Mouse (Mus musculus) limb, embryonic 14.5 days (tissue): Measurements from ENCODE around the gene Asb7. TPM values are rescaled to one million over a fixed set of nuclear protein-coding genes. Genes with fewer than 3 reads are reported as not detected.

Source experiments
- ATAC-seq: fragments of 200-750 bp; cut with Nextera tagmentation; 2 replicates; pipeline ENCODE4 v1.8.0; 2017; ENCODE audit warnings: low read depth, moderate number of reproducible peaks, moderate TSS enrichment; ENCODE audit not compliant: low FRiP score
- DNase-seq: peaks from one replicate; pipeline ENCODE4 v3.0.0-alpha.2; 2015; ENCODE audit warnings: low spot score
- H3K27ac ChIP-seq: fragments of 300-500 bp; sonication (generic); replicated peaks from 2 replicates; pipeline ENCODE4 v1.5.1; 2014; ENCODE audit warnings: low read depth, mild to moderate bottlenecking, low read length, moderate library complexity, mixed read lengths
- H3K27me3 ChIP-seq: fragments of 300-500 bp; sonication (generic); 2 replicates; pipeline ENCODE4 v1.6.1; 2014; ENCODE audit warnings: low read length, mixed read lengths; ENCODE audit not compliant: control insufficient read depth, insufficient read depth
- H3K36me3 ChIP-seq: fragments of 300-500 bp; sonication (generic); 2 replicates; pipeline ENCODE4 v1.6.1; 2014; ENCODE audit warnings: mild to moderate bottlenecking, low read length, moderate library complexity, mixed read lengths; ENCODE audit not compliant: control insufficient read depth, insufficient read depth
- H3K4me1 ChIP-seq: fragments of 300-500 bp; sonication (generic); 2 replicates; pipeline ENCODE4 v1.6.1; 2014; ENCODE audit warnings: antibody characterized with exemption, low read length, mixed read lengths; ENCODE audit not compliant: control insufficient read depth, insufficient read depth
- H3K4me2 ChIP-seq: fragments of 300-500 bp; sonication (generic); replicated peaks from 2 replicates; pipeline ENCODE4 v1.6.1; 2014; ENCODE audit warnings: low read depth, mild to moderate bottlenecking, low read length, moderate library complexity; ENCODE audit not compliant: severe bottlenecking
- H3K4me3 ChIP-seq: fragments of 300-500 bp; sonication (generic); replicated peaks from 2 replicates; pipeline ENCODE4 v1.5.1; 2014; ENCODE audit warnings: low read length
- H3K9ac ChIP-seq: fragments of 300-500 bp; sonication (generic); 2 replicates; pipeline ENCODE4 v1.6.1; 2014; ENCODE audit warnings: mild to moderate bottlenecking, low read depth, low read length, moderate library complexity; ENCODE audit not compliant: severe bottlenecking
- H3K9me3 ChIP-seq: fragments of 300-500 bp; sonication (generic); 2 replicates; pipeline ENCODE4 v1.6.1; 2016; ENCODE audit warnings: low read length; ENCODE audit not compliant: control insufficient read depth
- POLR2A ChIP-seq: fragments of 200-500 bp; IDR thresholded peaks from 2 replicates; pipeline ENCODE4 v1.8.0; 2012; ENCODE audit warnings: inconsistent platforms, mild to moderate bottlenecking, moderate library complexity, borderline replicate concordance; ENCODE audit not compliant: insufficient read depth, insufficient read length; ENCODE audit errors: extremely low read depth
- WGBS: fragments of 180-500 bp; shearing (Covaris S2); extraction: QIAGEN DNeasy Blood & Tissue Kit; methylation state at CpG from one replicate; pipeline ENCODE4 v1.1.7; 2014; 5-methylcytosine and 5-hydroxymethylcytosine counted together
- polyA plus RNA-seq, 2 experiments: library from polyadenylated mRNA; depleted of rRNA in 1 of 2; stranded (reverse) in 1 of 2; unstranded in 1 of 2; fragments of >200 nt; fragmentation: Nextera tagmentation in 1 of 2; extraction: Ambion mirVana in 1 of 2; gene quantifications; 2 replicates each; pipeline versions ENCODE4 v1.2.1 to v1.2.3; 2012 to 2014

Gene Asb7
- polyA plus RNA-seq, 2 experiments = 8.8 to 13.5 TPM

DNA sequence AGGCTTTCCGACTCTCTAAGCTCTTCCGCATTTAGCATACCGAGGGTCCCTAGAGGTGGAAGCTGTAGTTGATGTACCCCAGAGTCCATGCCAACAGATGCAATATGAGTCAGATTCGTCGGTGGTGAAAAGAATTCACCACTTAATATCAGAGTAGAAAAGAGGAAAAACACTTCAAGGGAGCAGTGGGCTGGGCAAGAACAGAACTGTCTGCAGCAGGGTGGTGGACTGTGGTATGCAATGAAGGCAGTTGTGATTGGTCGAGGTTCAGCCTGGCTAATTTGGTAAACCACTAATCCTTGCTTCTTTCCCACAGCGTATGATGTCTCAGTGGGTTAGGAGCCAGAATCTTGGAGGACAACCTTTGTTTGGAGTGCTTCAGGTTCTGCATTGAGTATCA is 13.3 kb upstream of the Asb7 start:
- DNase-seq (no peak), ATAC-seq (no peak)
- 90% methylated on average over 7 of the region's 7 CpGs for WGBS
- no peaks in the 10 kb centered on the region for H3K27me3 ChIP-seq
- H3K9ac ChIP-seq = no peak overlapping the region
- H3K27ac ChIP-seq = no peak overlapping the region
- no peaks in the 10 kb centered on the region for H3K9me3 ChIP-seq
- peaks cover 34% of the 10 kb centered on the region for H3K36me3 ChIP-seq
- TF ChIP-seq POLR2A = no peak
- no peak overlapping the region for H3K4me3 ChIP-seq
- no peaks in the 10 kb centered on the region for H3K4me1 ChIP-seq
- no peak overlapping the region for H3K4me2 ChIP-seq

DNA sequence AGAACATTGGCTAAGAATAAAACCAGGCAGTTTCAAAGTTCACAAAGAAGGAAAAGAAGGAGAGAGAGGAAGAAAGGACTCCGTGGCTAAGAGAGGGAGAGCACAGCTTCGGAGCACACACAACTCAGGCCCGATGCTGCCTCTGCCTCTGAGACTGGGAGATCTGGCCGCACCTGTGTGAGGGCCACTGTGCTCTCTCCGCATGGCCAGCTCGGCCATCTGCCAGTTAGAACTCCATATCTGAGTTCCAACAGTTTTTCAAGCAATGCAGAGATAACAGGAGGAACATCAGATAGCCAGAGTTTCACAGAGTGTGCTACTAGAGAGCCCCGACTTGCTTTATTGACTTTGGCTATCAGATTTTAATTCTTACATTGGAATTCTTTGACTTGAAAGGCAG is 5.1 kb upstream of the Asb7 start:
- no peak for DNase-seq
- 77% methylated on average over 7 of the region's 7 CpGs for WGBS

GRCm38 (mm10) chr7:66689620-66690360 is 394 bp upstream of the Asb7 start, which contains the start of gene Lins1:
TSS of gene Lins1 (plus strand) at chr7:66689889.
- Histone ChIP-seq H3K9ac (peak within 1 kb of the TSS; percentile 80), H3K4me3 (peak within 1 kb of the TSS; percentile 76), H3K27ac (peak within 1 kb of the TSS; percentile 80), H3K4me2 (peak within 1 kb of the TSS; percentile 93), H3K27me3 (no peaks in the 10 kb centered on the region), H3K9me3 (no peaks in the 10 kb centered on the region), H3K4me1 (peaks cover 7% of the 10 kb centered on the region; the same call in 1 of the 2 replicates), H3K36me3 (peaks cover 11% of the 10 kb centered on the region)
- TF ChIP-seq POLR2A = peak; percentile 52; the same call in 1 of the 2 replicates
- peak; percentile 98 for DNase-seq
- ATAC-seq = peak; percentile 98
- WGBS = under 1% methylated on average over 43 of the region's 52 CpGs

More for the DNA sequence above, 5.1 kb upstream of the Asb7 start:
- peaks cover 22% of the 10 kb centered on the region for H3K36me3 ChIP-seq
- no peak overlapping the region for H3K4me3 ChIP-seq
- H3K27ac ChIP-seq = no peak overlapping the region
- H3K9ac ChIP-seq = no peak overlapping the region
- H3K4me1 ChIP-seq = 0 out of 2 replicates have a peak, but pooled peaks cover 3% of the 10 kb centered on the region
- no peak overlapping the region for H3K4me2 ChIP-seq
- H3K9me3 ChIP-seq = no peaks in the 10 kb centered on the region
- H3K27me3 ChIP-seq = no peaks in the 10 kb centered on the region
- no peak for TF ChIP-seq POLR2A
- ATAC-seq = no peak

DNA sequence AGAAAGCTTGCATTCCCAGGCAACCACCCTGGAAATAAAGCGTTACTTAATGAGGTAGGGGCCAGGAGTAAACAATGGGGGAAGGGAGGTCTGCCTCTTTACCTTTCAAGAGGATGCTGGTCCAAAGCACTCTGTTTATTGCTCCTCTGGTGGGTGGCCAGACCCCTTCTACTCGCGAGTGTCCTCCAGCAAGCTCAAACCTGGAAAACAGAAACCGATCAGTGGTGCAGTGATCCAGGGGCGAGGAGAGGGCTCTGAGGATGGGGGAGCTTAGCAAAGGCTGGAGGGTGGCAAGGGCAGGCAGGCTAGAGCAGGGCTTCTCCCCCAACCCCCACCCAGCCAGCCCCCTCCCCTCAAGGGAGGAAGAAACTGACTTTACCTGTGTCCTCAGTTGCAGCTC is 675 bp downstream of the Asb7 start:
- DNase-seq = no peak
- H3K27ac ChIP-seq = no peak overlapping the region
- peaks cover 7% of the 10 kb centered on the region; the same call in 1 of the 2 replicates for H3K4me1 ChIP-seq
- peak overlapping the region; percentile 80 for H3K9ac ChIP-seq
- H3K9me3 ChIP-seq = no peaks in the 10 kb centered on the region
- no peak for TF ChIP-seq POLR2A
- peak overlapping the region; percentile 93 for H3K4me2 ChIP-seq
- ATAC-seq = no peak
- WGBS = 0% methylated on average over 5 of the region's 5 CpGs
- H3K4me3 ChIP-seq = peak overlapping the region; percentile 76
- H3K27me3 ChIP-seq = no peaks in the 10 kb centered on the region
- peaks cover 14% of the 10 kb centered on the region for H3K36me3 ChIP-seq

- no peaks in the 10 kb centered on the region for H3K9me3 ChIP-seq
- H3K36me3 ChIP-seq = peaks cover 72% of the 10 kb centered on the region
- H3K4me2 ChIP-seq = no peak overlapping the region
- no peak for TF ChIP-seq POLR2A
- H3K27ac ChIP-seq = no peak overlapping the region
- ATAC-seq = no peak
- WGBS = 78% methylated on average over 5 of the region's 5 CpGs
- H3K4me1 ChIP-seq = no peaks in the 10 kb centered on the region
- DNase-seq = no peak
- H3K27me3 ChIP-seq = no peaks in the 10 kb centered on the region
- H3K4me3 ChIP-seq = no peak overlapping the region
- H3K9ac ChIP-seq = no peak overlapping the region
Measured at GRCm38 (mm10) chr7:66682119-66682863, 7.1 kb downstream of the Asb7 start.
